Mouse (Mus musculus): ENCODE results near the gene Socs1. TPM values are rescaled to one million over a fixed set of nuclear protein-coding genes. Genes with fewer than 3 reads are reported as not detected.
A peak's percentile ranks its signal among the peaks of the same experiment; 100 is the strongest.

Socs1 gene
- total and polyA plus RNA-seq, 2 experiments from 2014 or later, result 4.8 to 5.8 TPM

DNA sequence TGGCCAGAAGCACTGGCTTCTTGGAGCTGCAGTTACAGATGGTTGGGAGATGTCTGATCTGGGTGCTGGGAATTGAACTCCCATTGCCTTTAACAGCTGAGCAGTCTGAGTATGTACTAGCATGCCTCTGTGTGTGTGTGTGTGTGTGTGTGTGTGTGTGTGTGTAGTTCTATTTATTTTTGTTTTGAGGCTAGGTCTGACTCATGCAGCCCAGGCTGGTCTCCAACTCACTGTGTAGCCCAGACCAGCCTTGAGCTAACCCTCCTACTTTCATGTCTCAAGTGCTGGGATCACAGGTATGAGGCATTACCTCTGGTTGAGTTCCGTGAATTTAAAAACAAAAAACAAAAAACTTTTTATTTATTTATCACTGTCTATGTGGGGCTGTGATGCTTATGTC, 39.2 kb upstream of the Socs1 start:
- no peaks in the 10 kb centered on the region for H3K27me3 ChIP-seq (ENCODE audit: insufficient read depth, low read length)
- H3K4me1 ChIP-seq (ENCODE audit: insufficient read depth, low read length), result no peaks in the 10 kb centered on the region
- H3K9ac ChIP-seq (replicated peaks; ENCODE audit: low read length), result no peak overlapping the region
- H3K27ac ChIP-seq, result no peak overlapping the region
- no peak for DNase-seq (ENCODE audit: low spot score)
- no peaks in the 10 kb centered on the region for H3K36me3 ChIP-seq (ENCODE audit: insufficient read depth, low read length)
- H3K4me2 ChIP-seq (ENCODE audit: low read depth, low read length), result no peak overlapping the region
- 92% methylated on average over 1 of the region's 1 CpGs for WGBS
- H3K4me3 ChIP-seq (ENCODE audit: low read length), result no peak overlapping the region
- TF ChIP-seq CTCF (IDR thresholded peaks at IDR 0.05; ENCODE audit: low read depth), result no peak
- no peak for ATAC-seq
- H3K9me3 ChIP-seq (ENCODE audit: low read length), result no peaks in the 10 kb centered on the region

GRCm38 (mm10) chr16:10821387-10821786, 36.1 kb upstream of the Socs1 start:
- H3K27ac ChIP-seq, result no peak overlapping the region
- no peaks in the 10 kb centered on the region for H3K27me3 ChIP-seq (ENCODE audit: insufficient read depth, low read length)
- no peak overlapping the region for H3K4me3 ChIP-seq (ENCODE audit: low read length)
- no peaks in the 10 kb centered on the region for H3K9me3 ChIP-seq (ENCODE audit: low read length)
- ATAC-seq, result no peak
- H3K4me1 ChIP-seq (ENCODE audit: insufficient read depth, low read length), result no peaks in the 10 kb centered on the region
- no peak overlapping the region for H3K4me2 ChIP-seq (ENCODE audit: low read depth, low read length)
- H3K9ac ChIP-seq (replicated peaks; ENCODE audit: low read length), result no peak overlapping the region
- WGBS, result 73% methylated on average over 4 of the region's 4 CpGs
- no peaks in the 10 kb centered on the region for H3K36me3 ChIP-seq (ENCODE audit: insufficient read depth, low read length)
- DNase-seq (ENCODE audit: low spot score), result no peak
- no peak for TF ChIP-seq CTCF (IDR thresholded peaks at IDR 0.05; ENCODE audit: low read depth)

- H3K4me3 ChIP-seq (ENCODE audit: low read length), result no peak overlapping the region
- H3K27me3 ChIP-seq (ENCODE audit: insufficient read depth, low read length), result no peaks in the 10 kb centered on the region
- H3K36me3 ChIP-seq (ENCODE audit: insufficient read depth, low read length), result no peaks in the 10 kb centered on the region
- ATAC-seq (no peak), DNase-seq (ENCODE audit: low spot score) (no peak)
- H3K4me1 ChIP-seq (ENCODE audit: insufficient read depth, low read length), result no peaks in the 10 kb centered on the region
- no peak overlapping the region for H3K9ac ChIP-seq (replicated peaks; ENCODE audit: low read length)
- no peaks in the 10 kb centered on the region for H3K9me3 ChIP-seq (ENCODE audit: low read length)
- H3K27ac ChIP-seq, result no peak overlapping the region
- TF ChIP-seq CTCF (IDR thresholded peaks at IDR 0.05; ENCODE audit: low read depth), result no peak
- WGBS, result 74% methylated on average over 3 of the region's 3 CpGs
- no peak overlapping the region for H3K4me2 ChIP-seq (ENCODE audit: low read depth, low read length)
These were observed 34.6 kb upstream of the Socs1 start for GRCm38 (mm10) chr16:10819966-10820365.

DNA sequence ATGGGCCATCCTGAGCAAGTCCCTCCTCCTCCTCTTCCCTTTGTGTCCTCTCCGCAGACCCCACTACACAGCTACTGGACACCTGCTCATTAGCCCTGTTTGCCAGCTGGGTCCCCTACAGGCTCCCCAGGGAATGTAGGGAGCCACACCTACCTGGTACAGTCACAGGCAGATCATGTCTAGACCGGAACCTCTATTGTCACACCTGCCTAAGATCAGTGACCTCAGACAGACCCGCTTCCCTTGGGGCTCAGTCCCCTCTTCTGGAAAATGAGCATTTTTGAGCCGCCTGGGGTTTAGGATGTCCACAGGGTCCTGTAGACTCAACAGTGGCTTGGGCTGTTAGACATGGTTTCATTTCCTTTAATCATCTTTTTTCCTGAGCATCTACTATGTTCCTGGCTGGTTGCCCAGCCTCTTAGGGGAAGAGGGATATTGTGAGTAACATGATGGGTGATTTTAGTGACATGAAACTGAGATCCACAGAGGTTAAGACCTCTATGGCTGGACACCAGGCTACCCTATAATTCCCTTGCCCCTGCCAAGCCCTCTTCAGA, 33.3 kb upstream of the Socs1 start:
- DNase-seq (ENCODE audit: low spot score) (no peak), ATAC-seq (no peak)
- no peaks in the 10 kb centered on the region for H3K27me3 ChIP-seq (ENCODE audit: insufficient read depth, low read length)
- no peaks in the 10 kb centered on the region for H3K36me3 ChIP-seq (ENCODE audit: insufficient read depth, low read length)
- H3K4me3 ChIP-seq (ENCODE audit: low read length), result no peak overlapping the region
- H3K9me3 ChIP-seq (ENCODE audit: low read length), result no peaks in the 10 kb centered on the region
- H3K4me1 ChIP-seq (ENCODE audit: insufficient read depth, low read length), result no peaks in the 10 kb centered on the region
- WGBS, result 85% methylated on average over 4 of the region's 4 CpGs
- no peak for TF ChIP-seq CTCF (IDR thresholded peaks at IDR 0.05; ENCODE audit: low read depth)
- H3K4me2 ChIP-seq (ENCODE audit: low read depth, low read length), result no peak overlapping the region
- no peak overlapping the region for H3K9ac ChIP-seq (replicated peaks; ENCODE audit: low read length)
- no peak overlapping the region for H3K27ac ChIP-seq

- H3K4me3 ChIP-seq (ENCODE audit: low read length), result no peak overlapping the region
- no peak for DNase-seq (ENCODE audit: low spot score)
- no peaks in the 10 kb centered on the region for H3K27me3 ChIP-seq (ENCODE audit: insufficient read depth, low read length)
These were observed 29.5 kb upstream of the Socs1 start for GRCm38 (mm10) chr16:10814864-10815263.

GRCm38 (mm10) chr16:10813726-10814125, 28.4 kb upstream of the Socs1 start:
- H3K9me3 ChIP-seq (ENCODE audit: low read length), result no peaks in the 10 kb centered on the region
- no peaks in the 10 kb centered on the region for H3K36me3 ChIP-seq (ENCODE audit: insufficient read depth, low read length)
- no peak overlapping the region for H3K9ac ChIP-seq (replicated peaks; ENCODE audit: low read length)
- no peak for TF ChIP-seq CTCF (IDR thresholded peaks at IDR 0.05; ENCODE audit: low read depth)
- no peak overlapping the region for H3K4me2 ChIP-seq (ENCODE audit: low read depth, low read length)
- H3K27me3 ChIP-seq (ENCODE audit: insufficient read depth, low read length), result no peaks in the 10 kb centered on the region
- ATAC-seq, result no peak
- no peak overlapping the region for H3K4me3 ChIP-seq (ENCODE audit: low read length)
- no peaks in the 10 kb centered on the region for H3K4me1 ChIP-seq (ENCODE audit: insufficient read depth, low read length)
- no peak overlapping the region for H3K27ac ChIP-seq
- WGBS, result 86% methylated on average over 4 of the region's 4 CpGs
- DNase-seq (ENCODE audit: low spot score), result no peak

More at GRCm38 (mm10) chr16:10814864-10815263, 29.5 kb upstream of the Socs1 start:
- 96% methylated on average over 4 of the region's 4 CpGs for WGBS
- no peak for ATAC-seq
- no peak overlapping the region for H3K9ac ChIP-seq (replicated peaks; ENCODE audit: low read length)
- no peak for TF ChIP-seq CTCF (IDR thresholded peaks at IDR 0.05; ENCODE audit: low read depth)
- H3K9me3 ChIP-seq (ENCODE audit: low read length), result no peaks in the 10 kb centered on the region
- no peaks in the 10 kb centered on the region for H3K36me3 ChIP-seq (ENCODE audit: insufficient read depth, low read length)
- no peak overlapping the region for H3K4me2 ChIP-seq (ENCODE audit: low read depth, low read length)
- H3K27ac ChIP-seq, result no peak overlapping the region
- H3K4me1 ChIP-seq (ENCODE audit: insufficient read depth, low read length), result no peaks in the 10 kb centered on the region

- Histone ChIP-seq H3K9ac (replicated peaks; ENCODE audit: low read length) (0 out of 2 replicates have a peak within 1 kb of the TSS, but pooled peaks have one; percentile 13), H3K27ac (no peak within 1 kb of the TSS), H3K27me3 (ENCODE audit: insufficient read depth, low read length) (no peaks in the 10 kb centered on the region), H3K4me3 (ENCODE audit: low read length) (no peak within 1 kb of the TSS), H3K36me3 (ENCODE audit: insufficient read depth, low read length) (no peaks in the 10 kb centered on the region), H3K4me2 (ENCODE audit: low read depth, low read length) (no peak within 1 kb of the TSS), H3K9me3 (ENCODE audit: low read length) (no peaks in the 10 kb centered on the region), H3K4me1 (ENCODE audit: insufficient read depth, low read length) (no peaks in the 10 kb centered on the region)
- DNase-seq (ENCODE audit: low spot score) (no peak), ATAC-seq (no peak)
- 85% methylated on average over 2 of the region's 2 CpGs for WGBS
- TF ChIP-seq CTCF (IDR thresholded peaks at IDR 0.05; ENCODE audit: low read depth), result no peak
These were observed 27.6 kb upstream of the Socs1 start, which contains the start of gene Gm11172 for GRCm38 (mm10) chr16:10812865-10813371. Gene Gm11172 (plus strand): TSS chr16:10812915.

Data from hindbrain, postnatal 0 days (tissue).